Mouse (Mus musculus) embryonic fibroblast, embryonic 13.5 days (primary cell): Measurements from ENCODE around the gene Iyd.

Experiments used
- CTCF ChIP-seq: IDR thresholded peaks from 2 replicates; pipeline ENCODE4 v1.5.1; 2011; ENCODE audit warnings: mild to moderate bottlenecking, control low read depth, low read length, moderate library complexity, borderline replicate concordance; ENCODE audit not compliant: insufficient read depth
- POLR2A ChIP-seq: IDR thresholded peaks from 2 replicates; pipeline ENCODE4 v1.6.1; 2011; ENCODE audit warnings: low read depth, mild to moderate bottlenecking, control low read depth, low read length, moderate library complexity

DNA sequence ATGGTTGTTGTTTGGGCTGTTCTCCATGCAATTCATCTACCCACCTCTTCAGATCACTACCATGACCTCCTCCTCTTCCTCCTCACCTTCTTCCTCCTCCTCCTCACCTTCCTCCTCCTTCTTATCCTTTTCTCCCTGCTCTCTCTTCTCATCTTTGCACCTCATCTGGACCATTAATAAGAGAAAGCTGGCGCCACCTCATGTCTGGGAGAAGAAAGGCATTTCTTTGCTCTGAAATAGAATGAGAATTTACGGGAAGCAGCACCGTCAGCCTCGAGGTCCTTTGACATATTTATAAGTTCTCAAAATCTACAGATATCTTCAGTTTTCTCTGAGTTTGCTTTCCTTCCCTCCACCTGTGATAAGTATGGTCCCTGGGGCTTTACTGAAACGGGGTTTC is 15.1 kb downstream of the Iyd start:
- TF ChIP-seq POLR2A: no peak
- TF ChIP-seq CTCF: no peak
